Mouse (Mus musculus): ENCODE measurements around the gene Qsox1.

The Qsox1 gene

DNA sequence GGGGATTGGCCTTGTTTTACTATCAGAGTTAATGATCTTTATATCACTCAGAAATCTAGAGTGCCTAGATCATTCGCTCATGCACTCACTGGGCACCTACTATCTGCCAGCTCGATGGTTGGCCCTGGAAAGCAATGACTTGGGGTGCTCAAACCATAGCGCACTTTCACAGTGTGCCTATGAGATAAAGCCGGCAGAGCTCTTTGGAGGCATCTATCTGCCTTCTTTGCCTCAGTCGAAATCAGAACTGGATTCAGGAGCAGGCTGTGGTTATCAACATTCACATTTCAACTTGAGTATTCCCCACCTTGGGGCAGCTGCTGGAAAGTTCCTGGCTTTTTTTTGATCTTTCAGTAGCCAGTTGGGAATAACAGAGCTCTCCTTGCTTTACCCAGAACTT lies 64.8 kb downstream of the Qsox1 start:
- in situ Hi-C loops (cut with MseI, MboI) = no loop called here

DNA sequence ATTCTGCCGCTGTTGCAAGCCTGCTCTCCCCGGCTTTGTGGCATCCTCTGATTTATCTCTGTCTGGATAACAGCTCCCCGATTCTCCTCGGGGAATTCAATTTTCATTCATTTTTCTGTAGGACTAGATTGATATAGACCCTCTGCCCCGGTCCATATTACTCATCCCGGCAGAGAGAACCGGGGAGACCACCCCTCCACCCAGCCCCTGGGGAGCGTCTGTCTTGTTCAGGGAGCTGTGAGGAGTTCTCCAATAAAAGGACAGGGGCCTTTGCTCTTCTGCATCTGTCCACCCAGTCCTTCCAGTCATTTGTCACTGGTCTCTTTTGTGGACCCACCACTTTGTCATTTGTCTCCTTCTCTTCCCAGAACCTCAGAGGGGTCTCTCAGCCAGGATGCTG lies 65.7 kb downstream of the Qsox1 start:
- in situ Hi-C loops (cut with MseI, MboI) = no loop called here

DNA sequence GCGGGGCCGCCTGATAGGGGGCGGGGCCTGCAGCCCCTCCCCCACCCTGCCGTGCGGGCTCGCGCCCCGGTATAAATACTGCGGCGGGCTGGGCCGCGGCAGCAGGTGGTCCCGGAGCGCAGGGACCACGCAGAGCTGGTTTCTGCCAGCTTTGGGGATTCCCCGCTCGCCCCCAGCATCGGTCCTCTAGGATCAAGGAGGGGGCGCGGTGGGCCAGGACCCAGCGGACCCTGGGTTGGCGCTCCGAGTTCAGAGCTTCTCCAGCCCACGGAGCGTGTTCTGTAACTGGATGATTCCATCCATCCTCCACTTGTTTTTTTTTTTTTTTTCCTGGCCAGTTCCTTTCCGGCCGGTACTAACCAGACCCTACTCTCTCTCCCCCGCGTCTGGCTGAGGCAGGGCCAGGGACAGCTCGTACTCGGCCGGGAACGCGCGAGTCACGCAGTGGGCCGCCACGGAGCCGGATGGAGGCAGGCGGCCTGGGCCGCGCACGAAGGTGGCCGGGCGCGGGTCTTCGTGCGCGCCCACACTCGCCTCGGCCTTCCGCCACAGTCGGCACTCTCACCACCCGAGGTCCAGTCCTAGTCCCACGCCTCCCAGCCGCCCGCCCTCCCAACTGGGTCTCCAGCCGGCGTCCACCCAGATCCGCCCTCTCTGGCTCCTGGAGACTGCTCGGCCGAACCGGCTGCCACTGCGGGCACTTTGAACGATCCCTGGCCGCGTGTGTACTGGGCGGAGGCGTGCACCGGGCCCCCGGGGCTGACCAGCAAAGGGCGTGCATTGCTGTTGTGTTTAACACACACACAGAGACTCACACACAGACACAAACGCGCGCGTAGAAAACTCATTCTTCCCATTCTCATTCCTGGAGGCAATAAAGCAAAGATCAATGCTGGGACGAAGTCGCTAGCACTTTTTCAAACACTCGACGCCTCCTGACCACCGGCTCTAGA lies 70.0 kb downstream of the Qsox1 start:
- in situ Hi-C loops (cut with MseI, MboI) = no loop called here

DNA sequence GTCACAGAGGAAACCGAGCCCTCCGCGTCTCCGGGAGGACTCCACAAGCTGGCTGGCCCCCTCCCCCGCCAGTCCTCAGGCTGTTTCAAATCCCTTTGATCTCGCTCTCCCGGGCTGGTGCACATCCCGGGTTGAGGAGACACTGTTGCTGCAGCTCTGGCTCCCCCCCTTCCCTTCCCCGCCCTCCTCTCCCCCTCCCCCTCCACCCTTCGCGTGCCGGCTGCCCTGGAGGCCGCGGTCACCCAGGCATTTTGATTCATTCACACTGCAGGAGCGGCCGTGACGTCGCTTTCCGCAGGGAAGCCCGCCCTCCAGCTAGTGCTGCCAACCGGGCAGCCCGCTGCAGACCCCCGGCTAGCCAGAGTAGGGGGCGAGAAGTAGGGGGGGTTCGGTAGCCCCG lies 70.7 kb downstream of the Qsox1 start:
- in situ Hi-C loops (cut with MseI, MboI) = no loop called here

- in situ Hi-C loops (cut with MseI, MboI) = no loop called here
Observed at GRCm38 (mm10) chr1:155741378-155741945, 71.2 kb downstream of the Qsox1 start.

DNA sequence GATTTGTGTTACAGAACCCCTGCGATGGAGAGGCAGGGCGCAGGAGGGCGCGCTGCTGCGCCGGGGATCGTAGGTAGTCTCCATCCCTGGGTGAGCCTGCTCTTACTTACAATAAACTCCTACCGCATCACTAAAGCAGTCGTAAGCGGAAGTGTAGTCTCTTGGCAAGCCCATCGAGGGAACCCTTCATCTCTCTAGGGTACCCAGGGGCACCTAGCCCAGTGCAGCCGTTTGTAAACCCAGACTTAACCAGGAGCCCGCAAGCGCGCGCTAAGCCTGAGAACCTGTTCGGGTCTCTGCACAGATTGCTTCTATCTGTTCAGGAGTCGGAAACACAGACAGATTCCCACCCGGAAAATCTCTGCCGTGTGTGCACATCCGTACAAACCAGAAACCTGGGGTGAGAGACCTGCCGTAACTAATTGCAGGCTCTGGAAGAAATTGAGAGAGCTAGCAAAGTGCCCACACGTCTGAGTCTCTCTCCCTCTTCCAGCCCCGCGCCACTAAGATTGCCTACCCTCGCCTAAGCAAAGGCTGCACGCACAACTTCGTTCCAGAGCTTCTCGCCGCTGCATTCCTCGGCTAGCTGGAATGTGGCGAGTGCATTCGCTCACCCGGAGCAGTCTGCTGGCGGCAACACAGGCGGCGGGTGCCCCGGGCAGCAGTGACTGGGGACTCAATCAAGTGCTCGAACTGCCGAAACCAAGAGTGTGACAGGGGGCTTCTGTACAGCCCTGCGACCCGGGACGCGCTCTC lies 71.9 kb downstream of the Qsox1 start:
- in situ Hi-C loops (cut with MseI, MboI) = no loop called here

DNA sequence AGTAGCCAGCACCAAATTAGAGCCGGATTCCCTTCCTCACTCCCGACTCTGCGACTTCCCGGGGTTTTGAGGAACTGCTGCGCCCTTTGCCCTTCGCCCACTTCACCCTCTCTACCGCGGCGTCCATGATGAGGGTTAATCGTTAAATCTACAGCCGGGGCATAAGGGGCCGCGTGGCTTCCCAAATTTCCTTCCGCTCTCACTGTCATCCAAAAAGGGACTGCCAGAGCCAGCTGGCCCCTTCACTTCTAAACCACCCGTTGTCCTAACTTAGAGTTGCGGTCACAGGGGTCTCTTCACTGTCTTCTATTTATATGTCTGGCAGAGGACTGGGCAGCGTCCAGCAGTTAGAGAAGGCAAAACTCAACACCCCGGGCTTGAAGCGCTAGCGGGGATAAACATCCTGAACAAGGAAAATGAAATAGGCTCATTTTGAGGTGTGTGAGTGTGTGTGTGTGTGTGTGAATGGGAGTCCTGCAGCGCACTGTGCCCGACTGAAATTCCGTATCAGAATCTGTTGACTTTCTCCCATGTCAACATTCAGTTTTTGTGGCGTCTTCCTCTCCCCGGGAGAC lies 74.8 kb downstream of the Qsox1 start:
- in situ Hi-C loops (cut with MseI, MboI) = no loop called here

DNA sequence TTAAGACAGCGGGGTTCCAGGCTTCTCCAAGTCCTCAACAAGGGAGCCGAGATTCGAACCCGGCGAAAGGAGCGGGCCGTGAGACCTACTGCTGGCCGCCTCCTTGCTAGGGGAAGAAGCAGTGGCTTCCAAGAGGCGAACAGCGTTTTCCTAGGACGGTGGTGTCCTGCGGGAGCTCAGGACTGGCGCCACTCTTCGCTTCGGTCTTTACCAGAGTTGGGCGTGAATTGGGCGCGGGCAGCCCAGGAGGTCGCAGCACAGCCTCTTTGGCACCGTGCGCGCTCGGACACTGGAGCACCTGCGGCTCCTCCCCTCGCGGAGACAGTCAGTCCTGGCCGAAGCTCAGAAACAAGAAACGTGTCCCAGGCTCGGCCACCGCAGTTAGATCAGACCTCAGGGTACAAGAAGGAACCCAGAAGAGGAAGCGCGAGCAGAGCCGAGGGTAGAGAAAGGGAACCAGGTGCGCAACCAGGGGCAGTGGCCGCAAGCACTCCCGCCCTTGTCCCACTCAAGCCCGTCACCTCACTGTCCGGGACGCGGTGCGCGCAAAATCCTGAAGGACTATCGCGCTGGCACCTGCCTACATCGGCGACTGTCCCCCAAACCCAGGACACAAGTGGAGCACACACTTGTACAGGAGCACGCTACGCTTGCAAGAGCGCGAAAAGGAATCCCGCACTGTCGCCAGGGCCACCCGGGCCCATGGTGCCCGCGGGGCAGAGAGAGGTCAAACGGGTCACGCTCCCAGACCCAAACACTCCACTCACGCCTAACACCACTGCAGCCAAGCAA lies 75.5 kb downstream of the Qsox1 start:
- in situ Hi-C loops (cut with MseI, MboI) = no loop called here

DNA sequence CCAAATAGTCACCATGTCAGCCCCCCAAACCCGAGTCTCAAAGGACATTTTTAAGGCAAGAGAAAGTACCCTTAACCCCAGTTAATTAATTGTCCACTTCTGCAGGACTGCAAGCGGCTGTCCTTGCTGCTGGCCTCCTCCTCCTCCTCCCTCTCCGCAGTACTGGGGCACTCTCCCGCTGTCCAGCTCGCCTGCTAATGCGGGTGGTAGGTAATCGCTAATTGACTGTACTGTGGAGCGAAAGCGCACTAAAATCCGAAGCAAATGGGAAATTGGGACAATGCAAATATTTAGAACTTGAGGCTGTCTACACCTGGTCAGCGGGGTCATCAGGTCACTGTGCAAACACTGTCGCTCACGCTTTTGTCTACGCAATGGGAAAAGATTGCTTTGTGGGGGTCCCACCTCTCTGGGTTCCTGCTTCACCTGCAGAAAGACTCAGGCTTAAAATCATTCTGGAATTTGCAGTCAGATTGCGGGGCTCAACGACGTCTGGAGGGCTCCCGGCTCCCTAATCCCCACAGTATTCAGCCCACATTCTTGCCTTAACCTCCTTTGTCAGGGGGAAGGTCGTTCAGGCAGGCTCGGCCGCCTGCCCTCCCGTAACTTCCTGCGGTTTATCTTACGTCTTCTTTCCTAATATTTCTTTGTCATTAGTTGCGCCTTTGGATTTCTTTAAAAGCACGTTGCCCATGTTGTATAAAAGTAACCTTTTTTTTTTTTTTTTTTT lies 76.4 kb downstream of the Qsox1 start:
- in situ Hi-C loops (cut with MseI, MboI) = no loop called here

DNA sequence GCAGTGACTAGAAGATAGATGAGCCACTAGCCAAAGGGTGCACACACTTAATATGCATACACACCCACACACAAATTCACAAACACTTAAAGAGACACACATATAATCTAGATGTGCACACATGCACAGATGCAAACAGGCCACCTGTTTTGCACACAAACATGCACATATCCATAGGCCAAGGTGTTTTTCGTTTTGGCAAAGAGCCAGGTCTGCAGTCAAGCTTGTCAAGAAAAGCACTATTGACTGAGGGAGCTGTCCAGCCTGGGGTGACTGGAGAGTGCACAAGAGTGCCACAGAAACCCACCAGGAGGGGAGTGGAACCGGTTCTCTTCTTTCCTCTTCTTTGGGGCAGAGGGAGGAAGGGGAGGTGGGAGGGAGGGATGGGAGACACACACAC lies 81.5 kb downstream of the Qsox1 start:
- in situ Hi-C loops (cut with MseI, MboI) = no loop called here

GRCm38 (mm10) chr1:155729113-155729795 lies 83.4 kb downstream of the Qsox1 start:
- in situ Hi-C loops (cut with MseI, MboI) = no loop called here

- in situ Hi-C loops (cut with MseI, MboI) = no loop called here
Observed at GRCm38 (mm10) chr1:155727830-155728229, 84.9 kb downstream of the Qsox1 start.
